Mouse (Mus musculus) stomach, postnatal 0 days (tissue): Measurements from ENCODE around the gene Adgrg5. TPM values are rescaled to one million over a fixed set of nuclear protein-coding genes. Genes with fewer than 3 reads are reported as not detected.

Experiments
- ATAC-seq: fragments of 200-750 bp; cut with Nextera tagmentation; 2 replicates; pipeline ENCODE4 v1.8.0; 2017; ENCODE audit not compliant: low FRiP score, low TSS enrichment
- DNase-seq: peaks from one replicate; pipeline ENCODE4 v3.0.0-alpha.2; 2016; ENCODE audit warnings: low spot score
- H3K27ac ChIP-seq: fragments of 300-500 bp; sonication (generic); replicated peaks from 2 replicates; pipeline ENCODE4 v1.5.1; 2014; ENCODE audit warnings: mild to moderate bottlenecking, control low read depth
- H3K27me3 ChIP-seq: fragments of 300-500 bp; sonication (generic); 2 replicates; pipeline ENCODE4 v1.6.1; 2014; ENCODE audit warnings: low read length; ENCODE audit not compliant: control insufficient read depth, insufficient read depth
- H3K36me3 ChIP-seq: fragments of 300-500 bp; sonication (generic); 2 replicates; pipeline ENCODE4 v1.6.1; 2014; ENCODE audit warnings: low read length, mixed read lengths; ENCODE audit not compliant: control insufficient read depth, insufficient read depth
- H3K4me1 ChIP-seq: fragments of 300-500 bp; sonication (generic); replicated peaks from 2 replicates; pipeline ENCODE4 v1.6.1; 2014; ENCODE audit warnings: antibody characterized with exemption; ENCODE audit not compliant: control insufficient read depth, insufficient read depth
- H3K4me2 ChIP-seq: fragments of 300-500 bp; sonication (generic); replicated peaks from 2 replicates; pipeline ENCODE4 v1.6.1; 2014; ENCODE audit warnings: low read depth, mild to moderate bottlenecking, control low read depth, moderate library complexity
- H3K4me3 ChIP-seq: fragments of 300-500 bp; sonication (generic); 2 replicates; pipeline ENCODE4 v1.5.1; 2014; ENCODE audit warnings: low read depth, low read length, control low read depth
- H3K9ac ChIP-seq: fragments of 300-500 bp; sonication (generic); 2 replicates; pipeline ENCODE4 v1.6.1; 2014; ENCODE audit warnings: mild to moderate bottlenecking, low read length, control low read depth, mixed read lengths
- H3K9me3 ChIP-seq: fragments of 300-500 bp; sonication (generic); 2 replicates; pipeline ENCODE4 v1.6.1; 2016; ENCODE audit warnings: low read length; ENCODE audit not compliant: control insufficient read depth
- CTCF ChIP-seq: IDR thresholded peaks from 2 replicates; pipeline ENCODE4 v1.5.1; 2016; ENCODE audit warnings: antibody characterized with exemption, low read depth, mild to moderate bottlenecking, moderate library complexity
- EP300 ChIP-seq: optimal IDR thresholded peaks from 2 replicates; pipeline ENCODE3; 2016; ENCODE audit warnings: antibody characterized with exemption
- WGBS: fragments of 180-500 bp; shearing (Covaris S2); extraction: QIAGEN DNeasy Blood & Tissue Kit; methylation state at CpG from one replicate; pipeline ENCODE4 v1.1.7; 2014; 5-methylcytosine and 5-hydroxymethylcytosine counted together
- polyA plus RNA-seq: library from polyadenylated mRNA; unstranded; fragments of >200 nt; fragmentation: Nextera tagmentation; extraction: Ambion mirVana; gene quantifications from 2 replicates; pipeline ENCODE4 v1.2.1, GENCODE M21; 2015

The Adgrg5 gene
- polyA plus RNA-seq, result 0.15 and 0.27 TPM in 2 replicates

GRCm38 (mm10) chr8:94923405-94923804, at the start of gene Adgrg5:
TSS of gene Adgrg5 (plus strand) at chr8:94923694.
- DNase-seq (no peak), ATAC-seq (no peak)
- Histone ChIP-seq H3K9ac (no peak within 1 kb of the TSS), H3K36me3 (no peaks in the 10 kb centered on the region), H3K4me2 (no peak within 1 kb of the TSS), H3K4me1 (no peaks in the 10 kb centered on the region; the same call in 1 of the 2 replicates), H3K27ac (no peak within 1 kb of the TSS), H3K27me3 (no peaks in the 10 kb centered on the region), H3K9me3 (no peaks in the 10 kb centered on the region), H3K4me3 (no peak within 1 kb of the TSS)
- WGBS, result 68% methylated on average over 8 of the region's 8 CpGs
- TF ChIP-seq EP300, result no peak
- TF ChIP-seq CTCF, result no peak

GRCm38 (mm10) chr8:94874358-94874757, 49.1 kb upstream of the Adgrg5 start:
- H3K36me3 ChIP-seq, result no peaks in the 10 kb centered on the region
- TF ChIP-seq EP300, result no peak
- TF ChIP-seq CTCF, result peak; percentile 94
- H3K4me2 ChIP-seq, result peak overlapping the region; percentile 91; the same call in 1 of the 2 replicates
- 12% methylated on average over 6 of the region's 6 CpGs for WGBS
- no peaks in the 10 kb centered on the region for H3K9me3 ChIP-seq
- H3K27ac ChIP-seq, result no peak overlapping the region
- DNase-seq, result peak; percentile 80
- H3K4me3 ChIP-seq, result peak overlapping the region; percentile 66
- no peak for ATAC-seq
- peaks cover 15% of the 10 kb centered on the region for H3K4me1 ChIP-seq
- no peaks in the 10 kb centered on the region for H3K27me3 ChIP-seq
- H3K9ac ChIP-seq, result no peak overlapping the region

- peak overlapping the region; percentile 91 for H3K4me2 ChIP-seq
- H3K27ac ChIP-seq, result peak overlapping the region; percentile 86
- H3K4me1 ChIP-seq, result peaks cover 13% of the 10 kb centered on the region
- no peak; the same call in 1 of the 2 replicates for ATAC-seq
- peak overlapping the region; percentile 71 for H3K9ac ChIP-seq
- no peaks in the 10 kb centered on the region for H3K27me3 ChIP-seq
- 14% methylated on average over 17 of the region's 17 CpGs for WGBS
- H3K9me3 ChIP-seq, result no peaks in the 10 kb centered on the region
- peak overlapping the region; percentile 66 for H3K4me3 ChIP-seq
- TF ChIP-seq EP300 (no peak), CTCF (no peak)
- peak; percentile 66 for DNase-seq
- no peaks in the 10 kb centered on the region for H3K36me3 ChIP-seq
Measured at GRCm38 (mm10) chr8:94875096-94875870, 48.2 kb upstream of the Adgrg5 start.

- ATAC-seq, result no peak
- TF ChIP-seq CTCF (no peak), EP300 (no peak)
- Histone ChIP-seq H3K4me3 (peak overlapping the region; percentile 66), H3K4me2 (peak overlapping the region; percentile 91), H3K9ac (peak overlapping the region; percentile 71), H3K9me3 (no peaks in the 10 kb centered on the region), H3K36me3 (no peaks in the 10 kb centered on the region), H3K27ac (peak overlapping the region; percentile 86), H3K27me3 (no peaks in the 10 kb centered on the region), H3K4me1 (peaks cover 9% of the 10 kb centered on the region)
- WGBS, result 0% methylated on average over 11 of the region's 20 CpGs
- DNase-seq, result no peak
Measured at GRCm38 (mm10) chr8:94875871-94876150, 47.7 kb upstream of the Adgrg5 start.

GRCm38 (mm10) chr8:94876197-94876730, 47.2 kb upstream of the Adgrg5 start, which contains the start of gene Dok4:
TSS of gene Dok4 (minus strand) at chr8:94876330.
- no peaks in the 10 kb centered on the region for H3K27me3 ChIP-seq
- no peaks in the 10 kb centered on the region for H3K36me3 ChIP-seq
- H3K4me3 ChIP-seq, result peak within 1 kb of the TSS; percentile 66
- DNase-seq (peak; percentile 96), ATAC-seq (peak; percentile 61)
- peak within 1 kb of the TSS; percentile 91 for H3K4me2 ChIP-seq
- WGBS, result under 1% methylated on average over 19 of the region's 37 CpGs
- TF ChIP-seq CTCF (peak; percentile 3; the same call in 1 of the 2 replicates), EP300 (no peak)
- H3K27ac ChIP-seq, result peak within 1 kb of the TSS; percentile 86
- H3K9ac ChIP-seq, result peak within 1 kb of the TSS; percentile 71
- peaks cover 9% of the 10 kb centered on the region for H3K4me1 ChIP-seq
- no peaks in the 10 kb centered on the region for H3K9me3 ChIP-seq

- 37% methylated on average over 3 of the region's 3 CpGs for WGBS
- DNase-seq (no peak), ATAC-seq (no peak)
- Histone ChIP-seq H3K4me2 (no peak overlapping the region), H3K36me3 (no peaks in the 10 kb centered on the region), H3K27me3 (no peaks in the 10 kb centered on the region), H3K4me1 (peaks cover 8% of the 10 kb centered on the region), H3K9ac (no peak overlapping the region), H3K27ac (peak overlapping the region; percentile 45; the same call in 1 of the 2 replicates), H3K9me3 (no peaks in the 10 kb centered on the region), H3K4me3 (no peak overlapping the region)
- TF ChIP-seq EP300, result no peak
Measured at GRCm38 (mm10) chr8:94876820-94877219, 46.7 kb upstream of the Adgrg5 start.
